Comparison of ENCODE assay signal across 29 mouse cellular contexts in the genomic region with DNA sequence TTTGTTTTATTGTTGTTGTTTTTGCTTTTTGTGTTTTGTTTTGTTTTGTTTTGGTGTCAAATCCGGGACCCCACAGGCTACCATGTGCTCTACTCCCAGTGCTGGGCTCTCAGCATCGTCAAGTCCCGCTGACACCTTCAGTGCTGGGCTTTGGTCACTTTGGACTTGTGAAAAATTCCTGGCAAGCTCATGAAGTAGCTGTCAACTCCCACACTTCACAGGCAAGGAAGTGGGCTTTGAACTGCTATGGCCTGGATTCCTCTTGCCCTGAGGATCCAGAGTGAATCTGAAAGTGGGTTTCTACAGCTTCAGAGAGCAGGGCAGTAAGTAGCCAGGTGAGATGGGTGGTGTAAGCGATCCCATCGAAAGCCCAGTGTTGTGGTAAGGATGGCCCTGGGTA.
DNase-seq lines count a peak whose midpoint lies in the region; ATAC-seq lines count a peak whose summit lies in the region.
"Had no signal": no experiment of that assay in that cellular context is flagged by ENCODE, and none has a peak within 500 bp of the region (broad histone marks: within the 10 kb centered on the region; RNA-seq: fewer than 3 reads in every experiment).

No protein-coding gene starts in this region.

- H3K4me1 ChIP-seq in heart, embryonic 16.5 days (ENCODE audit: control insufficient read depth, insufficient read depth, low read length), result peaks cover 17% of the 10 kb centered on the region
- H3K4me1 ChIP-seq in embryonic facial prominence, embryonic 13.5 days, result peaks cover 28% of the 10 kb centered on the region
- peaks cover 9% of the 10 kb centered on the region for H3K4me1 ChIP-seq in limb, embryonic 15.5 days
- H3K4me1 ChIP-seq: megakaryocyte, embryonic 14.5 days; midbrain, embryonic 13.5 days had no signal

- WGBS in heart, embryonic 16.5 days, result 47% methylated on average over 5 of the region's 5 CpGs
- 85% methylated on average over 5 of the region's 5 CpGs for WGBS in embryonic facial prominence, embryonic 13.5 days
- WGBS in limb, embryonic 15.5 days, result 74% methylated on average over 5 of the region's 5 CpGs

- intact Hi-C loops in heart, postnatal 14 days (cut with DNase I), result no loop called here

- H3K9me3 ChIP-seq in heart, embryonic 16.5 days (replicated peaks; ENCODE audit: control insufficient read depth, low read length), result no peaks in the 10 kb centered on the region
- H3K9me3 ChIP-seq in embryonic facial prominence, embryonic 13.5 days, result no peaks in the 10 kb centered on the region
- no peaks in the 10 kb centered on the region for H3K9me3 ChIP-seq in limb, embryonic 15.5 days
- H3K9me3 ChIP-seq: forebrain, embryonic 12.5 days; G1E; heart, embryonic 15.5 days; hindbrain, embryonic 10.5 days; midbrain, embryonic 13.5 days had no signal

- ATAC-seq in heart, embryonic 16.5 days (replicated peaks; ENCODE audit: extremely low read depth, insufficient read depth, low FRiP score), result 0 out of 2 replicates have a peak, but pooled peaks have one; percentile 52
- ATAC-seq in embryonic facial prominence, embryonic 13.5 days (ENCODE audit: insufficient number of reproducible peaks, insufficient read depth, low FRiP score, low TSS enrichment, low read depth), result no peak
- no peak for ATAC-seq in limb, embryonic 15.5 days (ENCODE audit: insufficient number of reproducible peaks, low FRiP score, low TSS enrichment, low read depth)
- ATAC-seq: activated CD4-positive, CD25-positive, alpha-beta regulatory T cell, adult 4 months; hindbrain, postnatal 0 days; liver, postnatal 0 days; midbrain, embryonic 13.5 days had no signal

- no peaks in the 10 kb centered on the region for H3K36me3 ChIP-seq in heart, embryonic 16.5 days (ENCODE audit: control insufficient read depth, insufficient read depth)
- no peaks in the 10 kb centered on the region for H3K36me3 ChIP-seq in embryonic facial prominence, embryonic 13.5 days
- H3K36me3 ChIP-seq in limb, embryonic 15.5 days, result no peaks in the 10 kb centered on the region
- H3K36me3 ChIP-seq: forebrain, embryonic 12.5 days; G1E; heart, embryonic 15.5 days; hindbrain, embryonic 10.5 days; midbrain, embryonic 13.5 days had no signal

- no peak for DNase-seq in heart, postnatal 14 days
- DNase-seq in lung, postnatal 4 days, result peak; percentile 15 to 29
- DNase-seq in left cerebral cortex, adult 8-10 months (ENCODE audit: low spot score in 2 of 2), result no peak
- no peak for DNase-seq in spleen, adult 12 weeks (ENCODE audit: low spot score)
- no peak for DNase-seq in kidney, postnatal 25 days
- DNase-seq: adrenal gland, postnatal 10 days; cerebellum, adult 18-20 months; cerebellum, postnatal 25 days; gastrocnemius, postnatal 25 days; heart, adult 2 months; kidney, adult 18-20 months; left cerebral cortex, postnatal 4 days; liver, postnatal 0 days; right cerebral cortex, postnatal 14 days; thymus, adult 18-20 months; thymus, postnatal 4 days had no signal

- H3K27me3 ChIP-seq in heart, embryonic 16.5 days (ENCODE audit: control insufficient read depth, insufficient read depth, low read length), result no peaks in the 10 kb centered on the region
- H3K27me3 ChIP-seq in embryonic facial prominence, embryonic 13.5 days, result no peaks in the 10 kb centered on the region
- H3K27me3 ChIP-seq in limb, embryonic 15.5 days, result no peaks in the 10 kb centered on the region
- H3K27me3 ChIP-seq: forebrain, embryonic 12.5 days; heart, embryonic 15.5 days; megakaryocyte, embryonic 14.5 days; midbrain, embryonic 13.5 days had no signal

- no peak overlapping the region for H3K27ac ChIP-seq in heart, embryonic 16.5 days (ENCODE audit: low read length)
- peak overlapping the region; percentile 68 for H3K27ac ChIP-seq in embryonic facial prominence, embryonic 13.5 days
- peak overlapping the region; percentile 73; the same call in 1 of the 2 replicates for H3K27ac ChIP-seq in limb, embryonic 15.5 days
- H3K27ac ChIP-seq: forebrain, embryonic 12.5 days; heart, adult 2 months; heart, embryonic 15.5 days; hindbrain, embryonic 10.5 days; hindbrain, postnatal 0 days; left cerebral cortex, adult 2 months; midbrain, embryonic 13.5 days had no signal

- no peak overlapping the region for H3K9ac ChIP-seq in heart, embryonic 16.5 days (ENCODE audit: low read length)
- H3K9ac ChIP-seq in embryonic facial prominence, embryonic 13.5 days, result no peak overlapping the region
- H3K9ac ChIP-seq in limb, embryonic 15.5 days, result no peak overlapping the region
- H3K9ac ChIP-seq: forebrain, embryonic 12.5 days; heart, embryonic 15.5 days; liver, postnatal 0 days; midbrain, embryonic 13.5 days had no signal

- H3K4me2 ChIP-seq in heart, embryonic 16.5 days (ENCODE audit: low read depth, low read length), result no peak overlapping the region
- no peak overlapping the region for H3K4me2 ChIP-seq in embryonic facial prominence, embryonic 13.5 days
- no peak overlapping the region for H3K4me2 ChIP-seq in limb, embryonic 15.5 days
- H3K4me2 ChIP-seq: forebrain, embryonic 12.5 days; heart, embryonic 15.5 days; liver, embryonic 11.5 days; midbrain, embryonic 13.5 days had no signal

- H3K4me3 ChIP-seq in heart, embryonic 16.5 days (ENCODE audit: low read length), result no peak overlapping the region
- no peak overlapping the region for H3K4me3 ChIP-seq in embryonic facial prominence, embryonic 13.5 days
- H3K4me3 ChIP-seq in limb, embryonic 15.5 days, result no peak overlapping the region
- H3K4me3 ChIP-seq: forebrain, embryonic 12.5 days; heart, adult 2 months; heart, embryonic 15.5 days; hindbrain, embryonic 10.5 days; left cerebral cortex, adult 2 months; megakaryocyte, embryonic 14.5 days; midbrain, embryonic 13.5 days had no signal

Comparison
In these comparisons a context has a peak if more than half of its experiments do, and no peak if none do; other contexts are left out.
1. DNase-seq: peak in lung, postnatal 4 days (2 of 2); none in heart, postnatal 14 days (0 of 2), left cerebral cortex, adult 8-10 months (0 of 2), spleen, adult 12 weeks (single experiment) and kidney, postnatal 25 days (0 of 2).